Mouse (Mus musculus) heart, embryonic 13.5 days (tissue): ENCODE results near the gene Elf1. TPM values are rescaled to one million over a fixed set of nuclear protein-coding genes. Genes with fewer than 3 reads are reported as not detected.

Experiments
- ATAC-seq: fragments of 200-750 bp; cut with Nextera tagmentation; 2 replicates; pipeline ENCODE4 v1.8.0; 2017; ENCODE audit warnings: moderate TSS enrichment; ENCODE audit not compliant: insufficient number of reproducible peaks, low FRiP score, low TSS enrichment; ENCODE audit errors: extremely low read depth
- H3K27ac ChIP-seq: fragments of 300-500 bp; sonication (generic); replicated peaks from 2 replicates; pipeline ENCODE4 v1.5.1; 2015; ENCODE audit warnings: moderate library complexity, mild to moderate bottlenecking, inconsistent platforms
- H3K27me3 ChIP-seq: fragments of 300-500 bp; sonication (generic); replicated peaks from 2 replicates; pipeline ENCODE4 v1.6.1; 2015; ENCODE audit warnings: mild to moderate bottlenecking, inconsistent platforms
- H3K36me3 ChIP-seq: fragments of 300-500 bp; sonication (generic); 2 replicates; pipeline ENCODE4 v1.6.1; 2015; ENCODE audit warnings: mild to moderate bottlenecking, inconsistent platforms
- H3K4me1 ChIP-seq: fragments of 300-500 bp; sonication (generic); 2 replicates; pipeline ENCODE4 v1.6.1; 2015; ENCODE audit warnings: inconsistent platforms
- H3K4me2 ChIP-seq: fragments of 300-500 bp; sonication (generic); 2 replicates; pipeline ENCODE4 v1.6.1; 2015; ENCODE audit warnings: inconsistent platforms, mild to moderate bottlenecking, moderate library complexity
- H3K4me3 ChIP-seq: fragments of 300-500 bp; sonication (generic); 2 replicates; pipeline ENCODE4 v1.5.1; 2015; ENCODE audit warnings: moderate library complexity, mild to moderate bottlenecking, inconsistent platforms
- H3K9ac ChIP-seq: fragments of 300-500 bp; sonication (generic); 2 replicates; pipeline ENCODE4 v1.6.1; 2015; ENCODE audit warnings: inconsistent platforms, mild to moderate bottlenecking, moderate library complexity
- H3K9me3 ChIP-seq: fragments of 300-500 bp; sonication (generic); 2 replicates; pipeline ENCODE4 v1.6.1; 2016; ENCODE audit warnings: inconsistent platforms
- WGBS: fragments of 180-500 bp; shearing (Covaris S2); methylation state at CpG from one replicate; pipeline ENCODE4 v1.1.7; 2015; ENCODE audit warnings: mixed read lengths; 5-methylcytosine and 5-hydroxymethylcytosine counted together
- polyA plus RNA-seq: library from polyadenylated mRNA; unstranded; fragments of >200 nt; fragmentation: Nextera tagmentation; extraction: Ambion mirVana; gene quantifications from 2 replicates; pipeline ENCODE4 v1.2.1, GENCODE M21; 2015

Gene Elf1
- polyA plus RNA-seq, 1 experiment from 2014 or later: 7.2 TPM

- no peak overlapping the region for H3K9ac ChIP-seq
- no peaks in the 10 kb centered on the region for H3K27me3 ChIP-seq
- no peak overlapping the region for H3K4me2 ChIP-seq
- H3K36me3 ChIP-seq: peaks cover 26% of the 10 kb centered on the region
- no peak overlapping the region for H3K4me3 ChIP-seq
- ATAC-seq: no peak
- peaks cover 11% of the 10 kb centered on the region for H3K4me1 ChIP-seq
- 80% methylated on average over 5 of the region's 5 CpGs for WGBS
- H3K9me3 ChIP-seq: no peaks in the 10 kb centered on the region
- H3K27ac ChIP-seq: no peak overlapping the region
Observed at GRCm38 (mm10) chr14:79583526-79584245, 102.7 kb downstream of the Elf1 start.

- Histone ChIP-seq H3K27me3 (no peaks in the 10 kb centered on the region), H3K4me2 (peak overlapping the region; percentile 85), H3K36me3 (peaks cover 21% of the 10 kb centered on the region), H3K4me1 (peaks cover 25% of the 10 kb centered on the region), H3K9ac (peak overlapping the region; percentile 87), H3K4me3 (peak overlapping the region; percentile 73), H3K9me3 (no peaks in the 10 kb centered on the region), H3K27ac (peak overlapping the region; percentile 92)
- ATAC-seq: no peak
- WGBS: 33% methylated on average over 16 of the region's 16 CpGs
Observed at GRCm38 (mm10) chr14:79586499-79587138, 105.6 kb downstream of the Elf1 start.

GRCm38 (mm10) chr14:79587139-79587851 lies 106.3 kb downstream of the Elf1 start, which contains the start of gene Sugt1:
TSS of gene Sugt1 (plus strand) at chr14:79587691.
- no peaks in the 10 kb centered on the region for H3K27me3 ChIP-seq
- H3K4me2 ChIP-seq: peak within 1 kb of the TSS; percentile 94
- peak within 1 kb of the TSS; percentile 73 for H3K4me3 ChIP-seq
- H3K9me3 ChIP-seq: no peaks in the 10 kb centered on the region
- peaks cover 25% of the 10 kb centered on the region for H3K4me1 ChIP-seq
- peak within 1 kb of the TSS; percentile 92 for H3K27ac ChIP-seq
- peak; percentile 99 for ATAC-seq
- WGBS: under 1% methylated on average over 60 of the region's 60 CpGs
- H3K9ac ChIP-seq: peak within 1 kb of the TSS; percentile 87
- H3K36me3 ChIP-seq: peaks cover 25% of the 10 kb centered on the region

GRCm38 (mm10) chr14:79587852-79588229 lies 106.8 kb downstream of the Elf1 start:
- peaks cover 24% of the 10 kb centered on the region for H3K36me3 ChIP-seq
- H3K9ac ChIP-seq: peak overlapping the region; percentile 87
- H3K4me1 ChIP-seq: peaks cover 25% of the 10 kb centered on the region
- no peaks in the 10 kb centered on the region for H3K9me3 ChIP-seq
- WGBS: under 1% methylated on average over 9 of the region's 9 CpGs
- H3K4me2 ChIP-seq: peak overlapping the region; percentile 94
- H3K27ac ChIP-seq: peak overlapping the region; percentile 92
- H3K4me3 ChIP-seq: peak overlapping the region; percentile 73
- no peaks in the 10 kb centered on the region for H3K27me3 ChIP-seq
- no peak for ATAC-seq

GRCm38 (mm10) chr14:79588534-79588951 lies 107.5 kb downstream of the Elf1 start:
- H3K4me3 ChIP-seq: peak overlapping the region; percentile 73
- H3K4me1 ChIP-seq: peaks cover 25% of the 10 kb centered on the region
- H3K27ac ChIP-seq: no peak overlapping the region
- no peaks in the 10 kb centered on the region for H3K27me3 ChIP-seq
- H3K36me3 ChIP-seq: peaks cover 21% of the 10 kb centered on the region
- ATAC-seq: no peak
- H3K9me3 ChIP-seq: no peaks in the 10 kb centered on the region
- peak overlapping the region; percentile 94 for H3K4me2 ChIP-seq
- H3K9ac ChIP-seq: peak overlapping the region; percentile 87
- WGBS: 72% methylated on average over 9 of the region's 9 CpGs

GRCm38 (mm10) chr14:79589401-79589800 lies 108.4 kb downstream of the Elf1 start:
- Histone ChIP-seq H3K4me1 (peaks cover 25% of the 10 kb centered on the region), H3K4me2 (peak overlapping the region; percentile 94)

GRCm38 (mm10) chr14:79590916-79591315 lies 109.9 kb downstream of the Elf1 start:
- no peak overlapping the region for H3K9ac ChIP-seq
- peaks cover 40% of the 10 kb centered on the region for H3K36me3 ChIP-seq
- H3K4me3 ChIP-seq: no peak overlapping the region
- ATAC-seq: no peak
- no peaks in the 10 kb centered on the region for H3K9me3 ChIP-seq
- no peaks in the 10 kb centered on the region for H3K27me3 ChIP-seq
- WGBS: 91% methylated on average over 8 of the region's 8 CpGs
- no peak overlapping the region for H3K27ac ChIP-seq
- H3K4me1 ChIP-seq: peaks cover 25% of the 10 kb centered on the region
- H3K4me2 ChIP-seq: no peak overlapping the region

More at GRCm38 (mm10) chr14:79589401-79589800, 108.4 kb downstream of the Elf1 start:
- Histone ChIP-seq H3K9ac (no peak overlapping the region), H3K27ac (no peak overlapping the region), H3K27me3 (no peaks in the 10 kb centered on the region), H3K4me3 (no peak overlapping the region), H3K9me3 (no peaks in the 10 kb centered on the region), H3K36me3 (peaks cover 25% of the 10 kb centered on the region)
- no peak for ATAC-seq
- WGBS: 92% methylated on average over 6 of the region's 6 CpGs

GRCm38 (mm10) chr14:79591611-79592010 lies 110.6 kb downstream of the Elf1 start:
- WGBS: 90% methylated on average over 2 of the region's 2 CpGs
- H3K4me2 ChIP-seq: no peak overlapping the region
- H3K9ac ChIP-seq: no peak overlapping the region
- H3K4me1 ChIP-seq: peaks cover 24% of the 10 kb centered on the region
- H3K9me3 ChIP-seq: no peaks in the 10 kb centered on the region
- ATAC-seq: no peak
- peaks cover 47% of the 10 kb centered on the region for H3K36me3 ChIP-seq
- H3K27ac ChIP-seq: no peak overlapping the region
- no peak overlapping the region for H3K4me3 ChIP-seq
- H3K27me3 ChIP-seq: no peaks in the 10 kb centered on the region

GRCm38 (mm10) chr14:79594069-79594468 lies 113.1 kb downstream of the Elf1 start:
- Histone ChIP-seq H3K27me3 (no peaks in the 10 kb centered on the region), H3K4me2 (no peak overlapping the region), H3K9me3 (no peaks in the 10 kb centered on the region), H3K27ac (no peak overlapping the region), H3K9ac (no peak overlapping the region), H3K36me3 (peaks cover 67% of the 10 kb centered on the region), H3K4me1 (peaks cover 12% of the 10 kb centered on the region), H3K4me3 (no peak overlapping the region)
- 86% methylated on average over 5 of the region's 5 CpGs for WGBS
- no peak for ATAC-seq

- Histone ChIP-seq H3K36me3 (peaks cover 81% of the 10 kb centered on the region), H3K9me3 (no peaks in the 10 kb centered on the region), H3K27me3 (no peaks in the 10 kb centered on the region), H3K9ac (no peak overlapping the region), H3K4me1 (peaks cover 3% of the 10 kb centered on the region; the same call in 1 of the 2 replicates), H3K4me3 (no peak overlapping the region), H3K4me2 (no peak overlapping the region), H3K27ac (no peak overlapping the region)
- 67% methylated on average over 4 of the region's 4 CpGs for WGBS
- no peak for ATAC-seq
Observed at GRCm38 (mm10) chr14:79596602-79597001, 115.6 kb downstream of the Elf1 start.

GRCm38 (mm10) chr14:79605881-79606280 lies 124.9 kb downstream of the Elf1 start:
- Histone ChIP-seq H3K4me3 (no peak overlapping the region), H3K9ac (no peak overlapping the region), H3K4me1 (no peaks in the 10 kb centered on the region), H3K9me3 (no peaks in the 10 kb centered on the region), H3K27me3 (no peaks in the 10 kb centered on the region), H3K36me3 (peaks cover 89% of the 10 kb centered on the region), H3K4me2 (no peak overlapping the region), H3K27ac (no peak overlapping the region)
- no peak for ATAC-seq
- WGBS: 80% methylated on average over 2 of the region's 2 CpGs
